Mouse (Mus musculus) testis, adult 2 months (tissue): ENCODE data around the gene Prkcb. TPM values are rescaled to one million over a fixed set of nuclear protein-coding genes. Genes with fewer than 3 reads are reported as not detected.
"Not testable (repeated sequence)": the region's sequence is repeated elsewhere in the genome, so short reads cannot be mapped to it uniquely, and the experiment has no call there.

ENCODE experiments used
- H3K27ac ChIP-seq: fragments of 200-500 bp; 2 replicates; pipeline ENCODE4 v1.5.1; 2012; ENCODE audit warnings: low read depth, low read length; ENCODE audit not compliant: control insufficient read depth, insufficient read depth
- H3K27me3 ChIP-seq: fragments of 200-500 bp; 2 replicates; pipeline ENCODE4 v1.6.1; 2012; ENCODE audit warnings: mild to moderate bottlenecking, low read length, moderate library complexity; ENCODE audit not compliant: control insufficient read depth, insufficient read depth
- H3K36me3 ChIP-seq: fragments of 200-500 bp; 2 replicates; pipeline ENCODE4 v1.6.1; 2012; ENCODE audit warnings: mild to moderate bottlenecking, low read length; ENCODE audit not compliant: control insufficient read depth, insufficient read depth
- H3K4me1 ChIP-seq: fragments of 200-500 bp; 2 replicates; pipeline ENCODE4 v1.6.1; 2012; ENCODE audit warnings: low read length; ENCODE audit not compliant: control insufficient read depth, insufficient read depth
- H3K4me3 ChIP-seq: fragments of 200-500 bp; 2 replicates; pipeline ENCODE4 v1.5.1; 2012; ENCODE audit warnings: low read depth, mild to moderate bottlenecking, low read length, moderate library complexity, mixed read lengths; ENCODE audit not compliant: control insufficient read depth
- CTCF ChIP-seq: fragments of 200-500 bp; IDR thresholded peaks from 2 replicates; pipeline ENCODE4 v1.5.1; 2012; ENCODE audit warnings: low read depth, mild to moderate bottlenecking, inconsistent platforms, low read length, moderate library complexity; ENCODE audit not compliant: control insufficient read depth, insufficient read depth, insufficient replicate concordance
- POLR2A ChIP-seq: fragments of 200-500 bp; IDR thresholded peaks from 2 replicates; pipeline ENCODE4 v1.6.1; 2012; ENCODE audit warnings: low read depth, mild to moderate bottlenecking, inconsistent platforms, low read length, moderate library complexity; ENCODE audit not compliant: control insufficient read depth
- polyA plus RNA-seq: library from polyadenylated mRNA; depleted of rRNA; stranded (reverse); fragments of >200 nt; gene quantifications from 2 replicates; pipeline ENCODE4 v1.2.3, GENCODE M21; 2012; rRNA removed

Prkcb gene
- polyA plus RNA-seq, result 3.4 and 4.2 TPM in 2 replicates

DNA sequence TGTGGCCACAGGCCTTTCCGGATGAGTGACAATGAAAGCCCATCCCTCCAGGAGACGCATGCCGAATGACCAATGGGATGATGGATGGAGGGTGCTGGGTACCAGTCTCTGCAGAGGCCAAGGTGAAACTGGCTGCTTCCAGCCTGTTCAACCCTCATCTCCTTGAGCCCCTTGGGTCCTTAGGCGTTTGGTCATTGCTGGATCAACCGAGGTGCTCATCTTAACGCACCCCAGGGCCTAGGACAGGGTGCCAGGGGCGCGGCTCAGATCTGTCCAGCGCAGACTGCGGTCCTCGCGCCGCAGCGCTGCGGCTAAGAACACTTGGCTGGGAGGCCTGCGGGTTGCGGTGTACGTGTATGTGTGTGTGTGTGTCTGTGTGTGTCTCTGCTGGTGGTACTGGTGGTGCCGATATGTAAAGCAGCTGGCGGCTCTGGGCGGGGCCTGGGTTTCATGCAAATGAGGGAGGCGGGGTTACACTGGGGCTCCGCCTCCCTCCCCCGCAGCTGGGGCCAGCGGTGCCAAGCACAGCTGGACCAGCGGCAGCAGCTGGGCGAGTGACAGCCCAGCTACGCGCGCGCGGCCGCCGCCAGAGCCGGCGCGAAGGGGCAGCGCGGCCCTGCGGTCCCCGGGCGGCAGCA, at the start of gene Prkcb:
Gene Prkcb (plus strand): TSS at position 147 of the 638 bp plus-strand sequence.
- no peaks in the 10 kb centered on the region for H3K27me3 ChIP-seq
- H3K4me3 ChIP-seq, result peak within 1 kb of the TSS; percentile 60
- H3K36me3 ChIP-seq, result no peaks in the 10 kb centered on the region
- H3K27ac ChIP-seq, result no peak within 1 kb of the TSS
- peaks cover 5% of the 10 kb centered on the region for H3K4me1 ChIP-seq
- TF ChIP-seq CTCF (no peak), POLR2A (no peak)

DNA sequence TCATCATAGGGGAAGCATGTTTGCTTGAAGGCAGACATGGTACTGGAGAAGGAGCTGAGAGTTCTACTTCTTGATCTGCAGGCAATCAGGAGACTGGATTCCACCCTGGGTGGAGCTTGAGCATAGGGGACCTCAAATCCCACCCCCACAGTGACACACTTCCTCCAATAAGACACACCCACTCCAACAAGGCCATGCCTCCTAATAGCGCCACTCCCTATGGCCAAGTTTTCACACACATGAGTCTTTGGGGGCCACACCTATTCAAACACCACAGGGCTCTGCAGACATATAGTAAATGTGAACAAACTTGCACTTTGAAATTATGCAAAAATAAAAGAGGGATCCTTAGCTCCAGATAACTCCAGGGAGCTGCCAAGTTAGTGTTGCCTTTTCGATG, 49.6 kb upstream of the Prkcb start:
- Histone ChIP-seq H3K4me1 (no peaks in the 10 kb centered on the region), H3K4me3 (no peak overlapping the region), H3K27me3 (no peaks in the 10 kb centered on the region), H3K27ac (no peak overlapping the region), H3K36me3 (no peaks in the 10 kb centered on the region)
- TF ChIP-seq CTCF (no peak), POLR2A (no peak)

DNA sequence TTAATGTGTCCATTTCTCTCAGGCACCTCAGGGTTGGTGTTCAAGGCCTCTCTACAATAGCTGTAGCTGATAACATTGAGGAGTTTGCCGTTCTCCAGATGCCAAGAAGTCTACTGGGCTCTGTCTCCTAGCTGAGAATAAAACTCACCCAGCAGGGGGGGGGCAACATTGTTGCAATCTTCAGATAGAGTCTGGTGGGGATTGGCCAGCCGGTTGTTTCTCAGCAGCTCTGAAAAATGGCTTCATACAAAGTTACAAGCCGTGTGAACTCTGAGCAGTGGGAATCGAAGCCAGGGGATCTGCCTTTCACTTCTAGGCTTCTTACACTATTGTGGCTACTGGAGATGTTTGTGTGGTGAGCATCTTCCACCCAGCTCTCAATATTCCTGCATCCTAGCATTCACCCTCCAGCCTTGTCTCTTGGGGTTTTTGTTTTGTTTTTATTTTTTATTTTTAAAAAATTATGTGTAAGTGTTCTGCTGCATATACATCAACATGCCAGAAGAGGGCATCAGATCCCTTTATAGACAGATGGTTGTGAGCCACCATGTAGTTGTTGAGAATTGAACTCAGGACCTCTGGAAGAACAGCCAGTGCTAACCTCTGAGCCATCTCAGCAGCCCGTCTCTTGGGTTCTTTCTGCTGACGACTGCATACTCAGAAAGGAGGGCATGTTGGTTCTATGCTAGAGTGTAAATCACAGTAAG, 48.0 kb upstream of the Prkcb start:
- Histone ChIP-seq H3K27me3 (no peaks in the 10 kb centered on the region), H3K4me1 (no peaks in the 10 kb centered on the region)
- no peak for TF ChIP-seq CTCF
- no peak for TF ChIP-seq POLR2A

GRCm38 (mm10) chr7:122242260-122242659, 46.3 kb upstream of the Prkcb start:
- no peaks in the 10 kb centered on the region for H3K36me3 ChIP-seq

More for the DNA sequence above, 48.0 kb upstream of the Prkcb start:
- H3K27ac ChIP-seq, result no peak overlapping the region
- no peaks in the 10 kb centered on the region for H3K36me3 ChIP-seq
- H3K4me3 ChIP-seq, result no peak overlapping the region

DNA sequence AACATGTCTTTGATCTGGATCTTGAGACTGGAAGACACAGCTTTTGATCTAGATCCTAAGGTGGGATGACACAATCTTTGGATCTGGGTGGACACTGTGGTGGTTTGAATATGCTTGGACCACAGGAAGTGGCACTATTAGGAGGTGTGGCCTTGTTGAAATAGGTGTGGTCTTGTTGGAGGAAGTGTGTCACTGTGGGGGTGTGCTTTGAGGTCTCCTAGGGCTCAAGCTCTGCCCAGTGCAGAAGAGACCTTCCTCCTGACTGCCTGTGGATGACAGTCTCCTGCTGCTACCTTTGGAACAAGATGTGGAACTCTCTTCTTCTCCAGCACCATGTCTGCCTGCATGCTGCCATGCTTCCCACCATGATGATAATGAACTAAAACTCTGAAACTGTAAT, 45.8 kb upstream of the Prkcb start:
- H3K27me3 ChIP-seq, H3K4me1 ChIP-seq, H3K4me3 ChIP-seq, H3K36me3 ChIP-seq, H3K27ac ChIP-seq: not testable (repeated sequence)

More at GRCm38 (mm10) chr7:122242260-122242659, 46.3 kb upstream of the Prkcb start:
- no peaks in the 10 kb centered on the region for H3K27me3 ChIP-seq
- H3K4me3 ChIP-seq, result no peak overlapping the region
- H3K4me1 ChIP-seq, result no peaks in the 10 kb centered on the region
- no peak overlapping the region for H3K27ac ChIP-seq
- TF ChIP-seq POLR2A (no peak), CTCF (no peak)

DNA sequence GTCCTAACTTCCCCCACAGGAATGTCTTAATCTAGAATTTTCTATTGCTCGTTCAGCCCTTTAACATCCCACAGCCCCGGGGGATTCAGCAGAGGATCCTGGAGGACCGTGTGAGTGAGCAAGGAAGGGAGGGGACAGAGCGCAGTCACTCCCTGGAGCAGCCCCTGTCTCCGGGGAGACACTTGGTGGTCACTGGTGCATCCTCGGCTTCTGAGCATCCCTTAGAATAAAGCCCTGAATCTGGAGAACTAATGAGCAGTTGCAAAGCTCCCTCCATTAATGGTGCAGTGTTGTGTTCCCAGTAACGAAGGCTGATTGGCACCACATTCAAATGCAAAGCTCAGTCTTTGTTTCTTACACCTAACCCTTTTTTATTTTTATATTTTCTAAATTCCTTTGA, 44.4 kb upstream of the Prkcb start:
- TF ChIP-seq CTCF (no peak), POLR2A (no peak)
- Histone ChIP-seq H3K27me3 (no peaks in the 10 kb centered on the region), H3K4me3 (no peak overlapping the region), H3K4me1 (no peaks in the 10 kb centered on the region), H3K36me3 (no peaks in the 10 kb centered on the region), H3K27ac (no peak overlapping the region)

- H3K4me1 ChIP-seq, result no peaks in the 10 kb centered on the region
- H3K27ac ChIP-seq, result no peak overlapping the region
- TF ChIP-seq CTCF (no peak), POLR2A (no peak)
- no peaks in the 10 kb centered on the region for H3K27me3 ChIP-seq
- no peaks in the 10 kb centered on the region for H3K36me3 ChIP-seq
- H3K4me3 ChIP-seq, result no peak overlapping the region
Observed at GRCm38 (mm10) chr7:122244584-122244983, 44.0 kb upstream of the Prkcb start.

DNA sequence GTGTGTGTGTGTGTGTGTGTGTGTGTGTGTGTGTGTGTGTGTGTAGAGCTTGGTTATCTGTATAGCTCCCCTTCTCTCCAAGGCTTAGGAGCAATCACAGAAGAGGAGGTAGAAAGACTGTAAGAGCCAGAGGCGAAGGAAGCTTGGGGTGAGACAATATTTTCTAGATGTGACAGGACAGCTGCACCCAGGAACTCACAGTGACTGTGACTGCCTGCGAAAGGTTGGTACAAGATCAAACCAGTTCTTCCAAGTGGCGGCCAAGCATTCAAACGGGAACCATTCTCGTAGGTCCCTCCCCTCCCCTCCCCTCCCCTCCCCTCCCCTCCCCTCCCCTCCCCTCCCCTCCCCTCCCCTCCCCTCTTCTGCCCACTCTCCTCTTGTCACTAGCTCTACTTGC, 42.6 kb upstream of the Prkcb start:
- no peaks in the 10 kb centered on the region for H3K36me3 ChIP-seq
- TF ChIP-seq CTCF (no peak), POLR2A (no peak)
- no peaks in the 10 kb centered on the region for H3K27me3 ChIP-seq
- no peaks in the 10 kb centered on the region for H3K4me1 ChIP-seq
- no peak overlapping the region for H3K27ac ChIP-seq
- no peak overlapping the region for H3K4me3 ChIP-seq
